Comparison of ENCODE assay signal across 8 mouse cellular contexts in genomic region chr16:4725780-4726527, GRCm38 (mm10). TPM values are rescaled to one million over a fixed set of nuclear protein-coding genes. Genes with fewer than 3 reads are reported as not detected.
DNase-seq lines count a peak whose midpoint lies in the region; ATAC-seq and TF ChIP-seq lines count a peak whose summit lies in the region.

TSS of gene Hmox2 (plus strand) at chr16:4726361.

- H3K9ac ChIP-seq in heart, embryonic 15.5 days = peak within 1 kb of the TSS; percentile 81
- H3K9ac ChIP-seq in liver, embryonic 14.5 days (replicated peaks) = peak within 1 kb of the TSS; percentile 91
- peak within 1 kb of the TSS; percentile 90 for H3K9ac ChIP-seq in neural tube, embryonic 11.5 days (ENCODE audit: low read length)
- peak within 1 kb of the TSS; percentile 90 for H3K9ac ChIP-seq in stomach, postnatal 0 days (ENCODE audit: low read length)

- peak within 1 kb of the TSS; percentile 72 for H3K4me2 ChIP-seq in heart, embryonic 15.5 days
- peak within 1 kb of the TSS; percentile 97 for H3K4me2 ChIP-seq in liver, embryonic 14.5 days (ENCODE audit: low read depth)
- peak within 1 kb of the TSS; percentile 87 for H3K4me2 ChIP-seq in neural tube, embryonic 11.5 days (ENCODE audit: low read depth)
- peak within 1 kb of the TSS; percentile 81 for H3K4me2 ChIP-seq in stomach, postnatal 0 days (replicated peaks; ENCODE audit: low read depth)

- WGBS in forebrain, embryonic 10.5 days = 6% methylated on average over 35 of the region's 35 CpGs
- WGBS in heart, embryonic 15.5 days = 4% methylated on average over 35 of the region's 35 CpGs
- 4% methylated on average over 35 of the region's 35 CpGs for WGBS in liver, embryonic 14.5 days (ENCODE audit: insufficient replicate concordance)
- WGBS in neural tube, embryonic 11.5 days = 6% methylated on average over 35 of the region's 35 CpGs
- 5% methylated on average over 35 of the region's 35 CpGs for WGBS in stomach, postnatal 0 days

- peak; percentile 88 for DNase-seq in c-Kit-negative CD71-positive TER-119-positive erythroid progenitor cells, embryonic 14.5 days (ENCODE audit: low read depth, low spot score)
- DNase-seq in forebrain, embryonic 10.5 days (ENCODE audit: extremely low spot score, low spot score) = peak; percentile 90
- DNase-seq in kidney, postnatal 25 days = peak; percentile 94 to 96
- peak; percentile 80 to 83 (median 82) for DNase-seq in liver, embryonic 14.5 days (ENCODE audit: low read depth in 3 of 3, low spot score in 3 of 3)
- DNase-seq in neural tube, embryonic 11.5 days (ENCODE audit: low spot score) = peak; percentile 96
- DNase-seq in stomach, postnatal 0 days (ENCODE audit: low spot score) = peak; percentile 95

- TF ChIP-seq CTCF in liver, embryonic 14.5 days (IDR thresholded peaks at IDR 0.05; ENCODE audit: low read depth) = no peak
- TF ChIP-seq CTCF in stomach, postnatal 0 days (IDR thresholded peaks at IDR 0.05; ENCODE audit: low read depth) = no peak

- TF ChIP-seq EP300 in liver, embryonic 14.5 days (IDR thresholded peaks at IDR 0.05; ENCODE audit: low read depth) = no peak
- TF ChIP-seq EP300 in stomach, postnatal 0 days (optimal IDR thresholded peaks at IDR 0.05) = no peak

- no peaks in the 10 kb centered on the region for H3K9me3 ChIP-seq in forebrain, embryonic 10.5 days
- H3K9me3 ChIP-seq in heart, embryonic 15.5 days (replicated peaks) = no peaks in the 10 kb centered on the region
- no peaks in the 10 kb centered on the region for H3K9me3 ChIP-seq in liver, embryonic 14.5 days (ENCODE audit: control insufficient read depth, low read length)
- H3K9me3 ChIP-seq in neural tube, embryonic 11.5 days (ENCODE audit: control insufficient read depth, low read length) = no peaks in the 10 kb centered on the region
- no peaks in the 10 kb centered on the region for H3K9me3 ChIP-seq in stomach, postnatal 0 days (ENCODE audit: control insufficient read depth, low read length)

- peaks cover 18% of the 10 kb centered on the region for H3K4me1 ChIP-seq in forebrain, embryonic 10.5 days
- H3K4me1 ChIP-seq in heart, embryonic 15.5 days (replicated peaks) = peaks cover 20% of the 10 kb centered on the region
- peaks cover 5 to 27% of the 10 kb centered on the region in 2 experiments for H3K4me1 ChIP-seq in liver, embryonic 14.5 days (replicated peaks; ENCODE audit: control insufficient read depth in 2 of 2, insufficient read depth in 2 of 2, low read length in 1 of 2)
- peaks cover 6% of the 10 kb centered on the region; the same call in 1 of the 2 replicates for H3K4me1 ChIP-seq in neural tube, embryonic 11.5 days (ENCODE audit: control insufficient read depth, insufficient read depth, low read length)
- 0 out of 2 replicates have a peak, but pooled peaks cover 3% of the 10 kb centered on the region for H3K4me1 ChIP-seq in stomach, postnatal 0 days (replicated peaks; ENCODE audit: control insufficient read depth, insufficient read depth)

- H3K4me3 ChIP-seq in forebrain, embryonic 10.5 days = peak within 1 kb of the TSS; percentile 89
- peak within 1 kb of the TSS; percentile 73 for H3K4me3 ChIP-seq in heart, embryonic 15.5 days
- peak within 1 kb of the TSS; percentile 82 to 93 for H3K4me3 ChIP-seq in liver, embryonic 14.5 days (ENCODE audit: insufficient read depth in 1 of 2, low read depth in 2 of 2, low read length in 2 of 2)
- H3K4me3 ChIP-seq in neural tube, embryonic 11.5 days (ENCODE audit: low read depth, low read length) = peak within 1 kb of the TSS; percentile 85
- peak within 1 kb of the TSS; percentile 85 for H3K4me3 ChIP-seq in stomach, postnatal 0 days (ENCODE audit: low read depth, low read length)

- peaks cover 4% of the 10 kb centered on the region for H3K36me3 ChIP-seq in forebrain, embryonic 10.5 days (replicated peaks)
- H3K36me3 ChIP-seq in heart, embryonic 15.5 days = no peaks in the 10 kb centered on the region
- no peaks in the 10 kb centered on the region for H3K36me3 ChIP-seq in liver, embryonic 14.5 days (replicated peaks; ENCODE audit: control insufficient read depth, insufficient read depth, low read depth)
- H3K36me3 ChIP-seq in neural tube, embryonic 11.5 days (ENCODE audit: control insufficient read depth, insufficient read depth, low read length) = no peaks in the 10 kb centered on the region
- H3K36me3 ChIP-seq in stomach, postnatal 0 days (ENCODE audit: control insufficient read depth, insufficient read depth, low read length) = no peaks in the 10 kb centered on the region

- peak; percentile 91 for ATAC-seq in CD4-positive, CD25-positive, alpha-beta regulatory T cell, adult 4 months
- ATAC-seq in heart, embryonic 15.5 days (replicated peaks; ENCODE audit: insufficient number of reproducible peaks, insufficient read depth, low FRiP score, low read depth) = peak; percentile 94
- peak; percentile 94 for ATAC-seq in liver, embryonic 14.5 days (ENCODE audit: insufficient read depth)
- ATAC-seq in neural tube, embryonic 11.5 days (ENCODE audit: insufficient read depth, low FRiP score, low TSS enrichment) = peak; percentile 93
- peak; percentile 95 for ATAC-seq in stomach, postnatal 0 days (ENCODE audit: low FRiP score, low TSS enrichment)

- peaks cover 13% of the 10 kb centered on the region; the same call in 1 of the 2 replicates for H3K27me3 ChIP-seq in forebrain, embryonic 10.5 days (ENCODE audit: poor library complexity, severe bottlenecking)
- H3K27me3 ChIP-seq in heart, embryonic 15.5 days = no peaks in the 10 kb centered on the region
- no peaks in the 10 kb centered on the region for H3K27me3 ChIP-seq in liver, embryonic 14.5 days (ENCODE audit: control insufficient read depth, insufficient read depth, low read length)
- H3K27me3 ChIP-seq in neural tube, embryonic 11.5 days (ENCODE audit: control insufficient read depth, insufficient read depth, low read length) = no peaks in the 10 kb centered on the region
- H3K27me3 ChIP-seq in stomach, postnatal 0 days (ENCODE audit: control insufficient read depth, insufficient read depth, low read length) = no peaks in the 10 kb centered on the region

- H3K27ac ChIP-seq in forebrain, embryonic 10.5 days = peak within 1 kb of the TSS; percentile 94
- peak within 1 kb of the TSS; percentile 87 for H3K27ac ChIP-seq in heart, embryonic 15.5 days
- H3K27ac ChIP-seq in liver, embryonic 14.5 days = peak within 1 kb of the TSS; percentile 59
- peak within 1 kb of the TSS; percentile 60; the same call in 1 of the 2 replicates for H3K27ac ChIP-seq in neural tube, embryonic 11.5 days (ENCODE audit: low read depth, low read length)
- peak within 1 kb of the TSS; percentile 86 for H3K27ac ChIP-seq in stomach, postnatal 0 days (replicated peaks)

RNA-seq across cellular contexts. Expression of gene Hmox2, which starts in this region (rescaled TPM):
- 100 to 1,000 TPM; 114 to 119 TPM for polyA plus RNA-seq in CD4-positive, CD25-positive, alpha-beta regulatory T cell, adult 4 months (2017; shearing (Covaris generic))
- 80.6 and 81.5 TPM in 2 replicates for polyA plus RNA-seq in forebrain, embryonic 10.5 days (2016; fragmentation: Nextera tagmentation; extraction: Ambion mirVana)
- 81.0 and 91.2 TPM in 2 replicates for polyA plus RNA-seq in heart, embryonic 15.5 days (2015; fragmentation: Nextera tagmentation; extraction: Ambion mirVana)
- polyA plus RNA-seq in liver, embryonic 14.5 days (2012; rRNA removed) = 13.9 and 20.8 TPM in 2 replicates
- 36.5 and 37.4 TPM in 2 replicates for polyA plus RNA-seq in liver, embryonic 14.5 days (2014; fragmentation: Nextera tagmentation; extraction: Ambion mirVana)
- polyA plus RNA-seq in neural tube, embryonic 11.5 days (2014; fragmentation: Nextera tagmentation; extraction: Ambion mirVana) = 91.7 and 103 TPM in 2 replicates
- 57.4 and 60.6 TPM in 2 replicates for polyA plus RNA-seq in stomach, postnatal 0 days (2015; fragmentation: Nextera tagmentation; extraction: Ambion mirVana)

Comparison
In these comparisons a context has a peak if more than half of its experiments do, and no peak if none do; other contexts are left out.
1. Peak in every context shown above with its lines: DNase-seq, ATAC-seq, H3K4me3 ChIP-seq and H3K27ac ChIP-seq.